Mouse (Mus musculus): Measurements from ENCODE around the gene Ryr2. TPM values are rescaled to one million over a fixed set of nuclear protein-coding genes. Genes with fewer than 3 reads are reported as not detected.

Ryr2 gene
- polyA plus RNA-seq, 1 experiment from 2014 or later, result 7.1 TPM

- 73% methylated on average over 8 of the region's 8 CpGs for WGBS
- H3K27me3 ChIP-seq (replicated peaks), result no peaks in the 10 kb centered on the region
- ATAC-seq (ENCODE audit: low FRiP score), result no peak
- H3K4me1 ChIP-seq, result no peaks in the 10 kb centered on the region
- no peak overlapping the region for H3K4me3 ChIP-seq (replicated peaks)
- no peak overlapping the region for H3K27ac ChIP-seq (replicated peaks)
- no peak overlapping the region for H3K4me2 ChIP-seq
- H3K9ac ChIP-seq (replicated peaks), result no peak overlapping the region
- no peaks in the 10 kb centered on the region for H3K36me3 ChIP-seq
- no peaks in the 10 kb centered on the region for H3K9me3 ChIP-seq (replicated peaks)
Observed at GRCm38 (mm10) chr13:12057357-12057771, 49.4 kb downstream of the Ryr2 start.

- Histone ChIP-seq H3K36me3 (no peaks in the 10 kb centered on the region), H3K9ac (replicated peaks) (no peak overlapping the region), H3K9me3 (replicated peaks) (no peaks in the 10 kb centered on the region), H3K4me1 (no peaks in the 10 kb centered on the region), H3K27me3 (replicated peaks) (no peaks in the 10 kb centered on the region), H3K4me2 (no peak overlapping the region), H3K4me3 (replicated peaks) (no peak overlapping the region), H3K27ac (replicated peaks) (no peak overlapping the region)
- no peak for ATAC-seq (ENCODE audit: low FRiP score)
- 96% methylated on average over 1 of the region's 1 CpGs for WGBS
Observed at GRCm38 (mm10) chr13:12055913-12056312, 50.8 kb downstream of the Ryr2 start.

DNA sequence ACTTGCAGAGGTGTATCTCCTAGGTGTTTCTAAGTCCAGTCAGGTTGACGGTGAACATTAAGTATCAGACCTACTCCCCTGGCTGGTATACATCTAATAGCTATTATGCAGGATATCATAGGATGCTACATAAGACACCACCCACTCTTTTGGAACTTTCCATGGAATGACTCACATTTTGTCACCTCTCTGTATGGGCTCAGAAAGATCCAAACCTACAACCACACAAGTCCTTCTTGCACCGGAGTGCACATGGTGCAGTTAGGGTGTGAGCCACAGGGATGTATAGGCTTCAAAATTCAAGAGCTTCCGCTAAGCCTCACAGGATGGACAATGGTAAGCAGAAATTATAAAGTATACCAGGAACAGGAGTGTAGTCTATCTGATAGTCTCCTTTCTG is 52.8 kb downstream of the Ryr2 start:
- WGBS, result 99% methylated on average over 3 of the region's 3 CpGs
- ATAC-seq (ENCODE audit: low FRiP score), result no peak
- no peaks in the 10 kb centered on the region for H3K27me3 ChIP-seq (replicated peaks)
- no peak overlapping the region for H3K27ac ChIP-seq (replicated peaks)
- no peak overlapping the region for H3K4me2 ChIP-seq
- no peaks in the 10 kb centered on the region for H3K9me3 ChIP-seq (replicated peaks)
- no peaks in the 10 kb centered on the region for H3K36me3 ChIP-seq
- H3K4me3 ChIP-seq (replicated peaks), result no peak overlapping the region
- no peak overlapping the region for H3K9ac ChIP-seq (replicated peaks)
- no peaks in the 10 kb centered on the region for H3K4me1 ChIP-seq

DNA sequence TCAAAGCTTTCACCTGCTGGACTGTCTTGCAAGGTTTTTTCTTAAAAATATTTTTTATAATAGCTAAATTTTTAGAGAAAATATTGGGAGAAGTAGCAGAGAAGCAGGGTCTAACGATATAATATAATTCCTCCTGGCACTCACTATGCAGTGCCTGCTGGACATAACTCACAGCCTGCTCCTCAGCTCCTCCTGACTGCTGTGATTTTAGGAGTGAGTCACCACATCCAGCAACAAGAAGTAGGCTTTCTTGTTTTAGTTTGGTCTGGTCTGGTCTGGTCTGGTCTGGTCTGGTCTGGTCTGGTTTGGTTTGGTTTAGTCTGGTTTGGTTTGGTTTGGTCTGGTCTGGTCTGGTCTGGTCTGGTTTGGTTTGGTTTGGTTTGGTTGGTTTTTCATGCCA is 55.9 kb downstream of the Ryr2 start:
- Histone ChIP-seq H3K9ac (replicated peaks) (no peak overlapping the region), H3K27ac (replicated peaks) (no peak overlapping the region), H3K36me3 (no peaks in the 10 kb centered on the region), H3K4me2 (no peak overlapping the region), H3K4me1 (no peaks in the 10 kb centered on the region), H3K9me3 (replicated peaks) (no peaks in the 10 kb centered on the region), H3K27me3 (replicated peaks) (no peaks in the 10 kb centered on the region), H3K4me3 (replicated peaks) (no peak overlapping the region)
- WGBS, result 87% methylated on average over 1 of the region's 1 CpGs
- no peak for ATAC-seq (ENCODE audit: low FRiP score)

DNA sequence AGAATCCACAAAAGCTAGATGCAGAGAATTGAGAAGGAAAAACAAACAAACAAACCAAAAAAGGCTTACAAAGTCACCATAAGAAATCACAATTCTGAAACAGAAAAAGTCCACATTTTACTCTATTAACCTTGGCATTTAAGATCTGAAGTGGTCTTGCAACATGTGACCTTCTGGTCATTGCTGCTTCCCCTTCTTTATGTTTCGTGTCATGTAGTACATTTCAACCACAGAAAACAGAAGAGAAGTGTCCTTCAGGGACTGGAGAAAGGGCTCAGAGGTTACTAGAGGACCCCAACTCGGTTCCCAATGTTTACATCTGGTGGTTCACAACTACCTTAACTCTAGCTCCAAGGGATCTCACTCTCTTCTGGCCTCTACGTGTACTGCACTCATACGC is 59.7 kb downstream of the Ryr2 start:
- ATAC-seq (ENCODE audit: low FRiP score), result no peak
- no peak overlapping the region for H3K9ac ChIP-seq (replicated peaks)
- WGBS, result 81% methylated on average over 4 of the region's 4 CpGs
- no peaks in the 10 kb centered on the region for H3K4me1 ChIP-seq
- no peaks in the 10 kb centered on the region for H3K9me3 ChIP-seq (replicated peaks)
- H3K36me3 ChIP-seq, result no peaks in the 10 kb centered on the region
- no peak overlapping the region for H3K4me2 ChIP-seq
- no peak overlapping the region for H3K4me3 ChIP-seq (replicated peaks)
- no peak overlapping the region for H3K27ac ChIP-seq (replicated peaks)
- H3K27me3 ChIP-seq (replicated peaks), result no peaks in the 10 kb centered on the region

GRCm38 (mm10) chr13:12044751-12045150 is 62.0 kb downstream of the Ryr2 start:
- Histone ChIP-seq H3K4me1 (no peaks in the 10 kb centered on the region), H3K4me3 (replicated peaks) (no peak overlapping the region), H3K27ac (replicated peaks) (no peak overlapping the region), H3K9me3 (replicated peaks) (no peaks in the 10 kb centered on the region), H3K36me3 (no peaks in the 10 kb centered on the region), H3K27me3 (replicated peaks) (no peaks in the 10 kb centered on the region), H3K4me2 (no peak overlapping the region), H3K9ac (replicated peaks) (no peak overlapping the region)
- 78% methylated on average over 2 of the region's 2 CpGs for WGBS
- ATAC-seq (ENCODE audit: low FRiP score), result no peak

DNA sequence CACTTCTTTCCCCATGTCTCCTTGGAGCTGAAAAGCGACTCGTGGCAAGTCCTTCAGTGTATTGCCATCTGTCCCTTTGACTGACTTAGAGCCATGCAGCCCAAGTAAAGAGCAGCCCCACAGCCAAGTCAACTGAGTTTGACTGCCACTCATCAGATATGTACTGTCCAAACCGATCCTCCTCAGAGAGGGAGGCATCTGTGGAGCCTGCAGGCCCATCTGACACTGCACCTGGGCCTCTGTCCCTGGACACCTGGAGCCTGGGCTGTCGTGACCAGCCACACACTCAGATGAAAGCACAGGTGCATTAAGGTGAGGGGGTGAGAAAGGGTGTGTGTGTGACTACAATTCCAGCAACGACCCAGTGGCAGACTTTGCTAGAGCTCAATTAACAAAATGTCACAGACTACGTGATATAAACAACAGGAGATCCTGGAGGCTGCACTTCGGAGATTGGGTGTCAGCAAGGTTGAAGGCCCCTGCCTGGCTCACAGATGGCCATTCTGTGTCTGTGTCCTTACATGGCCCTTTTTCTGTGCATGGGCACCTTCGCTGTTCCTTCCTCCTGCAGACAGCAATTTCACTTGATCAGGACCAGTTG is 63.8 kb downstream of the Ryr2 start:
- Histone ChIP-seq H3K9ac (replicated peaks) (no peak overlapping the region), H3K27ac (replicated peaks) (no peak overlapping the region), H3K36me3 (no peaks in the 10 kb centered on the region), H3K9me3 (replicated peaks) (no peaks in the 10 kb centered on the region), H3K4me2 (no peak overlapping the region), H3K4me3 (replicated peaks) (no peak overlapping the region), H3K27me3 (replicated peaks) (no peaks in the 10 kb centered on the region), H3K4me1 (no peaks in the 10 kb centered on the region)
- WGBS, result 88% methylated on average over 8 of the region's 8 CpGs
- no peak for ATAC-seq (ENCODE audit: low FRiP score)

DNA sequence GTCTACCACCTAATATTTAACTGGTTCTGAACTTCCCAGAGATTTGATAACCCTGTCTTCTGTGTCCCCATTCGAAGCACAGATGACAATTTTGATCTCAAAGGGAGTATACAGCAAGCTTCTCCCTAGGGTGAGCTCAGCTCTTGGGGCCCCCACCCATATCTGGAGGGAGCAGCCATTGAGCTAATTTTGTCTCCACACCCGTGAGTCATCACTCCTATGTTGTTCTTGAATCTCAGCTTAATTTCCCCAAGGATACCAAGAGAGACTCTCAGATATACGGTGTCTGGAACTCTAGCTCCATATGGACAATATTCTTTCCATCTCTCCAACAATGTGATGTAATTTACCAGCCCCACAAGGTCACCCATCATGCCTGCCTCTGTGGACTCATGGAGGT is 66.8 kb downstream of the Ryr2 start:
- H3K4me2 ChIP-seq, result no peak overlapping the region
- H3K36me3 ChIP-seq, result no peaks in the 10 kb centered on the region
- no peaks in the 10 kb centered on the region for H3K9me3 ChIP-seq (replicated peaks)
- no peak for ATAC-seq (ENCODE audit: low FRiP score)
- H3K4me3 ChIP-seq (replicated peaks), result no peak overlapping the region
- 77% methylated on average over 3 of the region's 3 CpGs for WGBS
- H3K27ac ChIP-seq (replicated peaks), result no peak overlapping the region
- H3K27me3 ChIP-seq (replicated peaks), result no peaks in the 10 kb centered on the region
- H3K4me1 ChIP-seq, result no peaks in the 10 kb centered on the region
- no peak overlapping the region for H3K9ac ChIP-seq (replicated peaks)

DNA sequence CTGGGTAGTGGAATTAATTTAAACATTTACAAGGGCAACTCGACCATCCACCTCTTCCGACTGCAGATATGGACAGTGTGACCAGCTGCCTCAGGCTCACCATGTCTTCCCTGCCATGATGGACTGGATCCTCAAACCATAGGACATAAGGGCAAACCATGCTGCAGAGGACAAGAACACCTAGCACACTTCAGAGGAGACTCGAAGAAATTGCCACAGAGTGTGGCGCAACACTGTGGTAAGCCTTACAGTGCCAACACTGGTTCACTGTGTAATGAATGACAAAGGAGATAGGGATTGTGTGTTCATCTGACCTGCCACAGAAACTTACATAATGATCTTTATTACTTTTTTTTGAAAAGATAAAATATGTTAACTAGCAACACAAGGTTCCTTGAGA is 68.1 kb downstream of the Ryr2 start:
- Histone ChIP-seq H3K27me3 (replicated peaks) (no peaks in the 10 kb centered on the region), H3K27ac (replicated peaks) (no peak overlapping the region), H3K36me3 (no peaks in the 10 kb centered on the region), H3K9me3 (replicated peaks) (no peaks in the 10 kb centered on the region), H3K4me2 (no peak overlapping the region), H3K9ac (replicated peaks) (no peak overlapping the region), H3K4me3 (replicated peaks) (no peak overlapping the region), H3K4me1 (no peaks in the 10 kb centered on the region)
- no peak for ATAC-seq (ENCODE audit: low FRiP score)
- WGBS, result 93% methylated on average over 4 of the region's 4 CpGs

DNA sequence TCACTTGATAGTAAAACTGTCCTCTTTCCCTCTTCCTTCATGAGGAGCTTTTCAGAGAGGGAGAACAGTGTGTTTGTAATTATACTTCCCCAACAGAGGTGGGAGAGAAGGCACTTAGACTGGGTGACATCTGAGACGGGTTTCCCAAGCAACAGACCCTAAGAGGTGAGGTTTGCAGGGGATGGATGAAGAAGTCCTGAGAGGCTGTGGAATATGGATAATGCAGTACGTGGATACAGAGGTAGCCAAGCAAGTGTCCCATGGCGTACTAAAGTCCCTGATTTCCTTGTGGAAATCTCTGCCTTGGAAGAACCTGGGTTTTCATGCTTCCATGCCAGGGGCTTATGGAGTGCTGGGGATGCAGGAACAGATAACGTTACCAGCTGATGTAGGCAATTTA is 69.5 kb downstream of the Ryr2 start:
- H3K9me3 ChIP-seq (replicated peaks), result no peaks in the 10 kb centered on the region
- H3K36me3 ChIP-seq, result no peaks in the 10 kb centered on the region
- H3K9ac ChIP-seq (replicated peaks), result no peak overlapping the region
- no peak overlapping the region for H3K4me2 ChIP-seq
- no peaks in the 10 kb centered on the region for H3K4me1 ChIP-seq
- no peak overlapping the region for H3K4me3 ChIP-seq (replicated peaks)
- no peak overlapping the region for H3K27ac ChIP-seq (replicated peaks)
- ATAC-seq (ENCODE audit: low FRiP score), result no peak
- 88% methylated on average over 4 of the region's 4 CpGs for WGBS
- no peaks in the 10 kb centered on the region for H3K27me3 ChIP-seq (replicated peaks)

DNA sequence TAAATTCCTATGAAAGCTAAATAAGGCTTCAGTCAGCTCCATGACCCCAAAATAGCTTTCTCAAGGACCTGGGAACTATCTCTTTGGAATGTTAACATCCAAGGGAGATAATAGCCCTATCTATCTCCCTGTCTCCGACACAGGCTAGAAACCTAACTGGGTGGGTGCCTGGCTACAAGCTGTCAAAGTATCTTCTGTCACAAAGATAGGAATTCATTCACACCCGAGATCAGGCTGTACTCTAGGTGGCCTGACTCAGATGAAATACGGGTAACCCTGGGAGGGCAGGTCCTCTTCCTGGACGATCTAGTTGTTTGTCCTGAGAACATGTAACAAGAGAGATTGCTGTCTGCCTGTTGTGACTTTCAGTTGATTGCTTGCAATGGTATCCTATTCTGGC is 69.9 kb downstream of the Ryr2 start:
- Histone ChIP-seq H3K36me3 (no peaks in the 10 kb centered on the region), H3K4me1 (no peaks in the 10 kb centered on the region), H3K27ac (replicated peaks) (no peak overlapping the region), H3K27me3 (replicated peaks) (no peaks in the 10 kb centered on the region), H3K9me3 (replicated peaks) (no peaks in the 10 kb centered on the region), H3K4me2 (no peak overlapping the region), H3K9ac (replicated peaks) (no peak overlapping the region), H3K4me3 (replicated peaks) (no peak overlapping the region)
- 40% methylated on average over 4 of the region's 4 CpGs for WGBS
- no peak for ATAC-seq (ENCODE audit: low FRiP score)

- Histone ChIP-seq H3K27me3 (replicated peaks) (no peaks in the 10 kb centered on the region), H3K27ac (replicated peaks) (no peak overlapping the region), H3K36me3 (no peaks in the 10 kb centered on the region), H3K4me1 (no peaks in the 10 kb centered on the region), H3K4me2 (no peak overlapping the region), H3K4me3 (replicated peaks) (no peak overlapping the region), H3K9me3 (replicated peaks) (no peaks in the 10 kb centered on the region), H3K9ac (replicated peaks) (no peak overlapping the region)
- no peak for ATAC-seq (ENCODE audit: low FRiP score)
- 75% methylated on average over 6 of the region's 6 CpGs for WGBS
Observed at GRCm38 (mm10) chr13:12033914-12034313, 72.8 kb downstream of the Ryr2 start.

DNA sequence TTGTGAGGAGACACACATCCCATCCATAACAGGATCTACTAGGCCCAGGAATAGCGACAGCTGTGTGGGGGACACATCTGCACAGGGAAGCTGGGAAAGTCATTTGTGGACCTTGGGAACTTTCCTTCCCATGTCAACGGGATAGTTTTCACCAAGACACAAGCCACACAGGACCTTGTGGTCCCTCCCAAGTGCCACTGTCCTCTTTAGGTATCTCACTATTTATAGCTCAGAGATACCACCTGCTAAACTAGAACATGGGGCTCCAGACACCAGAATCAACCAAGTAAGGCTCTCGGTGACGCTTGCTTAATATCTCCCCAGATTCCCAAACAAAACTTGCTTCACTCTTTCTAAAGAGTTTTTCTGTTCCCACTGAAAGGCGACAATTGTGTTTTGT is 73.5 kb downstream of the Ryr2 start:
- WGBS, result 86% methylated on average over 5 of the region's 5 CpGs
- Histone ChIP-seq H3K27me3 (replicated peaks) (no peaks in the 10 kb centered on the region), H3K4me2 (no peak overlapping the region), H3K4me1 (no peaks in the 10 kb centered on the region), H3K36me3 (no peaks in the 10 kb centered on the region), H3K27ac (replicated peaks) (no peak overlapping the region), H3K4me3 (replicated peaks) (no peak overlapping the region), H3K9me3 (replicated peaks) (no peaks in the 10 kb centered on the region), H3K9ac (replicated peaks) (no peak overlapping the region)
- no peak for ATAC-seq (ENCODE audit: low FRiP score)
